8 mouse cellular contexts compared by ENCODE assay signal in the genomic region with DNA sequence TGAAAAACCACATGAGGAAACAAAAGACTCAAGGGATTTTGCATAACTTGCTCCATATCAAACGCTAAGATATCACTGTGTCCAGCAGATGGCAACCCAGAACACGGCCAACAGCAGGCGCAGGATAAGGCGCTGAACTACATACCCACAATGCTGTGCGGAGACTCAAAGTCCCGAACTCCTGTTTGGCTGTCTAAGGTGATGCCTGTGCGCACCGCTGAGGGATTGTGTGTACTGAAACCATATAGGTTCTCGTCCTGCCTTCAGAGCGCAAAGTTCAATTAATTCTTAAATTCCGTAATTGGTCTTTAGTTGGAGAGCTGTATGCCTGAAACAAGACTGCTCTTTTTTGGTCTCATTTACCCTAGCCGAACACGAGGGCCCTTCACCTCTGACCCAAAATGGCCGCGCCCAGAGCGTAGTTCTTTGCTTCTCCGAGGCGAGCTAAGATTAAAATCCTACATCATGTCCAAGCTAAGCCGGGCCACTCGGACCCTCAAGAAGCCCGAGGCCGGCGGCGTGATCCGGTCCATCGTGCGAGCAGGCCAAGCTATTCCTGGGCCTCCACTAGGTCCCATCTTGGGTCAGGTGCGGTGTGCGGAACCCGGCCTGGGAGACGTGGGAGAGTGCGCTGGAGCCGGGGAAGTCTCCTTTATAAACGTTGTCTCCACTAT. TPM values are rescaled to one million over a fixed set of nuclear protein-coding genes. Genes with fewer than 3 reads are reported as not detected.
A peak's percentile ranks its signal among the peaks of the same experiment; 100 is the strongest.
DNase-seq lines count a peak whose midpoint lies in the region; ATAC-seq lines count a peak whose summit lies in the region.

A gene (plus strand): TSS at position 220 of the 674 bp plus-strand sequence.

- peak; percentile 82 for ATAC-seq in heart, embryonic 13.5 days (ENCODE audit: extremely low read depth, insufficient number of reproducible peaks, low FRiP score, low TSS enrichment)
- ATAC-seq in liver, embryonic 12.5 days = peak; percentile 95
- peak; percentile 97 for ATAC-seq in stomach, embryonic 15.5 days (ENCODE audit: insufficient read depth, low FRiP score, low read depth)

- H3K27me3 ChIP-seq in heart, embryonic 13.5 days (replicated peaks) = peaks cover 8% of the 10 kb centered on the region
- peaks cover 13% of the 10 kb centered on the region for H3K27me3 ChIP-seq in liver, embryonic 12.5 days (replicated peaks)
- H3K27me3 ChIP-seq in stomach, embryonic 15.5 days (replicated peaks) = no peaks in the 10 kb centered on the region

- no peaks in the 10 kb centered on the region for H3K4me1 ChIP-seq in brown adipose tissue, adult 24 weeks (ENCODE audit: control insufficient read depth, insufficient read depth, insufficient read length, low read length)
- H3K4me1 ChIP-seq in heart, embryonic 13.5 days = peaks cover 14% of the 10 kb centered on the region
- peaks cover 18% of the 10 kb centered on the region for H3K4me1 ChIP-seq in liver, embryonic 12.5 days
- peaks cover 7% of the 10 kb centered on the region; the same call in 1 of the 2 replicates for H3K4me1 ChIP-seq in stomach, embryonic 15.5 days

- peaks cover 33% of the 10 kb centered on the region for H3K36me3 ChIP-seq in heart, embryonic 13.5 days
- peaks cover 30% of the 10 kb centered on the region for H3K36me3 ChIP-seq in liver, embryonic 12.5 days
- H3K36me3 ChIP-seq in stomach, embryonic 15.5 days = peaks cover 10% of the 10 kb centered on the region

- H3K4me3 ChIP-seq in brown adipose tissue, adult 24 weeks (ENCODE audit: insufficient read depth, low read depth, low read length) = peak within 1 kb of the TSS; percentile 83
- H3K4me3 ChIP-seq in heart, embryonic 13.5 days = peak within 1 kb of the TSS; percentile 83
- H3K4me3 ChIP-seq in liver, embryonic 12.5 days = peak within 1 kb of the TSS; percentile 90
- H3K4me3 ChIP-seq in stomach, embryonic 15.5 days (replicated peaks) = peak within 1 kb of the TSS; percentile 98

- peak within 1 kb of the TSS; percentile 79 for H3K4me2 ChIP-seq in heart, embryonic 13.5 days
- peak within 1 kb of the TSS; percentile 77 for H3K4me2 ChIP-seq in liver, embryonic 12.5 days
- H3K4me2 ChIP-seq in stomach, embryonic 15.5 days = peak within 1 kb of the TSS; percentile 66

- under 1% methylated on average over 34 of the region's 34 CpGs for WGBS in heart, embryonic 13.5 days
- WGBS in liver, embryonic 12.5 days (ENCODE audit: insufficient replicate concordance) = under 1% methylated on average over 34 of the region's 34 CpGs
- under 1% methylated on average over 34 of the region's 34 CpGs for WGBS in stomach, embryonic 15.5 days

- peak; percentile 96 for DNase-seq in CD4-positive, CD25-positive, alpha-beta regulatory T cell, adult 2 months (ENCODE audit: low read depth, low spot score)
- peak; percentile 62 for DNase-seq in fat pad, adult 2 months (ENCODE audit: extremely low read depth, low read depth, low spot score)
- peak; percentile 93 for DNase-seq in kidney, postnatal 10 days
- DNase-seq in natural killer cell, adult 2 months (ENCODE audit: low spot score in 2 of 2) = peak; percentile 86 to 90

- peak within 1 kb of the TSS; percentile 95 for H3K27ac ChIP-seq in brown adipose tissue, adult 24 weeks (replicated peaks; ENCODE audit: low read depth, low read length)
- peak within 1 kb of the TSS; percentile 80 for H3K27ac ChIP-seq in heart, embryonic 13.5 days (replicated peaks)
- H3K27ac ChIP-seq in liver, embryonic 12.5 days = peak within 1 kb of the TSS; percentile 75
- H3K27ac ChIP-seq in stomach, embryonic 15.5 days = peak within 1 kb of the TSS; percentile 84

- peak within 1 kb of the TSS; percentile 91 for H3K9ac ChIP-seq in heart, embryonic 13.5 days
- H3K9ac ChIP-seq in liver, embryonic 12.5 days = peak within 1 kb of the TSS; percentile 79
- peak within 1 kb of the TSS; percentile 85 for H3K9ac ChIP-seq in stomach, embryonic 15.5 days

- no peaks in the 10 kb centered on the region for H3K9me3 ChIP-seq in heart, embryonic 13.5 days
- no peaks in the 10 kb centered on the region for H3K9me3 ChIP-seq in liver, embryonic 12.5 days (replicated peaks)
- H3K9me3 ChIP-seq in stomach, embryonic 15.5 days = no peaks in the 10 kb centered on the region

RNA-seq across cellular contexts. Expression of the gene that starts here (rescaled TPM):
- 167 and 174 TPM in 2 replicates for polyA plus RNA-seq in brown adipose tissue, adult 24 weeks (2012; ENCODE audit: insufficient read depth, insufficient read length, missing spikeins)
- 85.2 and 101 TPM in 2 replicates for polyA plus RNA-seq in heart, embryonic 13.5 days (2015; fragmentation: Nextera tagmentation; extraction: Ambion mirVana)
- 82.4 and 84.7 TPM in 2 replicates for polyA plus RNA-seq in liver, embryonic 12.5 days (2016; fragmentation: Nextera tagmentation; extraction: Ambion mirVana)
- 95.8 and 100 TPM in 2 replicates for polyA plus RNA-seq in stomach, embryonic 15.5 days (2015; fragmentation: Nextera tagmentation; extraction: Ambion mirVana)

Comparison
In these comparisons a context has a peak if more than half of its experiments do, and no peak if none do; other contexts are left out.
1. Peak in every context shown above with its lines: DNase-seq, ATAC-seq, H3K4me3 ChIP-seq and H3K27ac ChIP-seq.